Mouse (Mus musculus): ENCODE measurements around the gene Dpp8. TPM values are rescaled to one million over a fixed set of nuclear protein-coding genes. Genes with fewer than 3 reads are reported as not detected.

Gene Dpp8
- 35.3 and 36.0 TPM in 2 replicates for total RNA-seq (2012; rRNA removed)
- total RNA-seq (2014; rRNA removed), result 39.9 and 44.0 TPM in 2 replicates
- 41.8 and 53.2 TPM in 2 replicates for polyA plus RNA-seq (2012; ENCODE audit: insufficient read length, low read depth)

- peaks cover 13% of the 10 kb centered on the region for H3K79me2 ChIP-seq (replicated peaks; ENCODE audit: control insufficient read depth, extremely low read depth, insufficient read depth, poor library complexity, severe bottlenecking)
- in situ Hi-C loops (cut with MboI; ENCODE audit: low pct_ligation_motif_present, low pct_unique_long_range_greater_than_20kb, low sequenced_read_pairs) (no loop called here), dilution Hi-C loops (cut with MboI; ENCODE audit: extremely low pct_ligation_motif_present, extremely low pct_unique_long_range_greater_than_20kb, low sequenced_read_pairs) (no loop called here)
- peak within 1 kb of the TSS; percentile 77 to 97 (median 93) for H3K4me3 ChIP-seq (replicated peaks in 1 of 3; ENCODE audit: low read depth in 2 of 3, low read length in 2 of 3, poor library complexity in 1 of 3)
- H3K9me3 ChIP-seq (replicated peaks; ENCODE audit: low read length), result no peaks in the 10 kb centered on the region
- peaks cover 2 to 20% of the 10 kb centered on the region in 2 experiments; a peak in 3 of 4 replicates for H3K4me1 ChIP-seq (ENCODE audit: control insufficient read depth in 1 of 2, insufficient read depth in 2 of 2)
- peak within 1 kb of the TSS; percentile 72 for H3K27ac ChIP-seq (ENCODE audit: insufficient read depth, low read depth)
- peaks cover 4 to 29% of the 10 kb centered on the region in 2 experiments for H3K36me3 ChIP-seq (replicated peaks in 1 of 2; ENCODE audit: control insufficient read depth in 1 of 2, insufficient read depth in 1 of 2, low read length in 1 of 2)
- peak within 1 kb of the TSS; percentile 85 for H3K4me2 ChIP-seq (ENCODE audit: insufficient read depth, low read depth, poor library complexity, severe bottlenecking)
- peak within 1 kb of the TSS; percentile 92 for H3K9ac ChIP-seq (ENCODE audit: insufficient read depth, low read depth)
- no peaks in the 10 kb centered on the region for H3K27me3 ChIP-seq (replicated peaks)
- DNase-seq (ENCODE audit: extremely low read depth), result peak; percentile 93
- TF ChIP-seq NRF1 (IDR thresholded peaks at IDR 0.05; ENCODE audit: low read depth, low read length) (no peak), MEF2A (IDR thresholded peaks at IDR 0.05; ENCODE audit: borderline replicate concordance, low read depth, low read length) (no peak; the same call in 1 of the 2 replicates), ELF1 (IDR thresholded peaks at IDR 0.05; ENCODE audit: low read depth, low read length) (peak; percentile 93), MYC (IDR thresholded peaks at IDR 0.05; ENCODE audit: low read depth, low read length) (peak; percentile 92; the same call in 1 of the 2 replicates), POLR2A (IDR thresholded peaks at IDR 0.05; ENCODE audit: low read depth, low read length) (peak; percentile 93), BHLHE40 (IDR thresholded peaks at IDR 0.05; ENCODE audit: low read depth, low read length) (no peak), CHD2 (IDR thresholded peaks at IDR 0.05; ENCODE audit: low read length) (no peak), TBP (conservative IDR thresholded peaks at IDR 0.05; ENCODE audit: low read depth, low read length) (peak; percentile 54; the same call in 1 of the 2 replicates), MAX (IDR thresholded peaks at IDR 0.05; ENCODE audit: low read length) (peak; percentile 94), POLR2AphosphoS2 (IDR thresholded peaks at IDR 0.05; ENCODE audit: low read depth, low read length) (peak; percentile 63; the same call in 1 of the 2 replicates), UBTF (IDR thresholded peaks at IDR 0.05; ENCODE audit: low read depth, low read length) (peak; percentile 89), RAD21 (IDR thresholded peaks at IDR 0.05; ENCODE audit: low read depth, low read length) (no peak; the same call in none of the 2 replicates), ZC3H11A (IDR thresholded peaks at IDR 0.05; ENCODE audit: low read depth, low read length) (no peak), E2F4 (IDR thresholded peaks at IDR 0.05; ENCODE audit: insufficient replicate concordance, low read depth, low read length) (no peak), SIN3A (IDR thresholded peaks at IDR 0.05; ENCODE audit: low read length) (peak; percentile 58; the same call in 1 of the 2 replicates), MAZ (IDR thresholded peaks at IDR 0.05; ENCODE audit: low read depth, low read length) (0 out of 2 replicates have a peak, but pooled peaks have one; percentile 48), MAFK (IDR thresholded peaks at IDR 0.05; ENCODE audit: insufficient replicate concordance, low read length) (no peak), EP300 (IDR thresholded peaks at IDR 0.05; ENCODE audit: low read length) (no peak), ZMIZ1 (IDR thresholded peaks at IDR 0.05; ENCODE audit: low read depth, low read length) (peak; percentile 68; the same call in 1 of the 2 replicates), ETS1 (conservative IDR thresholded peaks at IDR 0.05; ENCODE audit: low read depth, low read length) (no peak), IRF4 (IDR thresholded peaks at IDR 0.05; ENCODE audit: low read depth, low read length) (no peak), GABPA (IDR thresholded peaks at IDR 0.05; ENCODE audit: insufficient replicate concordance, low read depth, low read length) (peak; percentile 83), RCOR1 (conservative IDR thresholded peaks at IDR 0.05; ENCODE audit: low read depth, low read length) (no peak), NELFE (IDR thresholded peaks at IDR 0.05; ENCODE audit: low read depth, low read length) (peak; percentile 91), CHD1 (IDR thresholded peaks at IDR 0.05; ENCODE audit: low read depth, low read length) (no peak), ZNF384 (IDR thresholded peaks at IDR 0.05; ENCODE audit: low read depth, low read length) (no peak), USF2 (conservative IDR thresholded peaks at IDR 0.05; ENCODE audit: low read depth, low read length) (peak; percentile 20; the same call in 1 of the 2 replicates), ZKSCAN1 (IDR thresholded peaks at IDR 0.05; ENCODE audit: borderline replicate concordance, low read depth, low read length) (no peak), KAT2A (IDR thresholded peaks at IDR 0.05; ENCODE audit: insufficient replicate concordance, low read length) (peak; percentile 75; the same call in 1 of the 2 replicates), MXI1 (IDR thresholded peaks at IDR 0.05; ENCODE audit: low read depth, low read length) (no peak; the same call in 1 of the 2 replicates), SMC3 (IDR thresholded peaks at IDR 0.05; ENCODE audit: low read depth, low read length) (peak; percentile 13; the same call in 1 of the 2 replicates), PAX5 (IDR thresholded peaks at IDR 0.05; ENCODE audit: low read length) (no peak), USF1 (IDR thresholded peaks at IDR 0.05; ENCODE audit: low read depth, low read length) (peak; percentile 40), TCF12 (IDR thresholded peaks at IDR 0.05; ENCODE audit: low read depth, low read length) (peak; percentile 89), HCFC1 (IDR thresholded peaks at IDR 0.05; ENCODE audit: low read depth, low read length) (peak; percentile 87), JUND (conservative IDR thresholded peaks at IDR 0.05; ENCODE audit: low read depth, low read length) (no peak), CTCF (conservative IDR thresholded peaks at IDR 0.05 in 1 of 2, IDR thresholded peaks at IDR 0.05 in 1 of 2; ENCODE audit: low read depth in 2 of 2, low read length in 2 of 2) (peak; percentile 35 to 90; a peak in 3 of 4 replicates)
Observed at GRCm38 (mm10) chr9:65032269-65033108, at the start of gene Dpp8. TSS of gene Dpp8 (plus strand) at chr9:65032414.
